Mouse (Mus musculus) limb, embryonic 15.5 days (tissue): ENCODE data around the gene Tex9. TPM values are rescaled to one million over a fixed set of nuclear protein-coding genes. Genes with fewer than 3 reads are reported as not detected.
"Not testable (repeated sequence)": the region's sequence is repeated elsewhere in the genome, so short reads cannot be mapped to it uniquely, and the experiment has no call there.

ENCODE experiments used
- ATAC-seq: fragments of 200-750 bp; cut with Nextera tagmentation; 2 replicates; pipeline ENCODE4 v1.8.0; 2017; ENCODE audit warnings: low read depth, moderate TSS enrichment; ENCODE audit not compliant: insufficient number of reproducible peaks, low FRiP score, low TSS enrichment
- H3K27ac ChIP-seq: fragments of 300-500 bp; sonication (generic); 2 replicates; pipeline ENCODE4 v1.5.1; 2015; ENCODE audit warnings: moderate library complexity, mild to moderate bottlenecking, inconsistent platforms
- H3K27me3 ChIP-seq: fragments of 300-500 bp; sonication (generic); 2 replicates; pipeline ENCODE4 v1.6.1; 2015; ENCODE audit warnings: inconsistent platforms
- H3K36me3 ChIP-seq: fragments of 300-500 bp; sonication (generic); 2 replicates; pipeline ENCODE4 v1.6.1; 2015; ENCODE audit warnings: inconsistent platforms
- H3K4me1 ChIP-seq: fragments of 300-500 bp; sonication (generic); 2 replicates; pipeline ENCODE4 v1.6.1; 2015; ENCODE audit warnings: inconsistent platforms
- H3K4me2 ChIP-seq: fragments of 300-500 bp; sonication (generic); 2 replicates; pipeline ENCODE4 v1.6.1; 2015; ENCODE audit warnings: mild to moderate bottlenecking, inconsistent platforms
- H3K4me3 ChIP-seq: fragments of 300-500 bp; sonication (generic); 2 replicates; pipeline ENCODE4 v1.5.1; 2015; ENCODE audit warnings: mild to moderate bottlenecking, inconsistent platforms
- H3K9ac ChIP-seq: fragments of 300-500 bp; sonication (generic); 2 replicates; pipeline ENCODE4 v1.6.1; 2015; ENCODE audit warnings: inconsistent platforms
- H3K9me3 ChIP-seq: fragments of 300-500 bp; sonication (generic); 2 replicates; pipeline ENCODE4 v1.6.1; 2016; ENCODE audit warnings: inconsistent platforms
- WGBS: fragments of 180-500 bp; shearing (Covaris S2); methylation state at CpG from one replicate; pipeline ENCODE4 v1.1.7; 2015; 5-methylcytosine and 5-hydroxymethylcytosine counted together
- polyA plus RNA-seq: library from polyadenylated mRNA; unstranded; fragments of >200 nt; fragmentation: Nextera tagmentation; extraction: Ambion mirVana; gene quantifications from 2 replicates; pipeline ENCODE4 v1.2.1, GENCODE M21; 2015

Tex9 gene
- polyA plus RNA-seq, 1 experiment from 2014 or later: 24.0 TPM

DNA sequence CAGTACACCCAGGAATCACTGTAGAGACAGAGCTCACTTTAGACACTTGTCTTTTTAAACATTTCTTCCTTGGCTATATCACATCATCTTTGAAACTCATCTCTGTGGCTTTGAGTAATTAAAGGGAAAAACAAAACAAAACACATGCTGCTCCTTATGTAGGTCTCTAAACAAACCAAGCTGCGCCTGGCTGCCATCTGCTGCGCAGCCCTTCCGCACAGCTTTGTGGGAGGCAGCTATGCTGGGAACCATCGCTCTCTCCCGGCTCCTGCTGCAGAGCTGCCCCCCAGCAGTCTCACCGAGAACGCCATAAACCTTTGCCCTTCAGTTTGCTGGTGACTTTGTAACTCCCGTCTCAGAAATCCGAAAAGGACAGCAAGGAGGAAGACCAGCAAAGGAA, 16.5 kb downstream of the Tex9 start:
- 48% methylated on average over 9 of the region's 9 CpGs for WGBS
- H3K27ac ChIP-seq: no peak overlapping the region
- H3K9ac ChIP-seq: no peak overlapping the region
- no peak overlapping the region for H3K4me3 ChIP-seq
- H3K4me2 ChIP-seq: no peak overlapping the region
- H3K9me3 ChIP-seq: no peaks in the 10 kb centered on the region
- ATAC-seq: no peak
- peaks cover 21% of the 10 kb centered on the region for H3K36me3 ChIP-seq
- H3K27me3 ChIP-seq: no peaks in the 10 kb centered on the region
- no peaks in the 10 kb centered on the region for H3K4me1 ChIP-seq

DNA sequence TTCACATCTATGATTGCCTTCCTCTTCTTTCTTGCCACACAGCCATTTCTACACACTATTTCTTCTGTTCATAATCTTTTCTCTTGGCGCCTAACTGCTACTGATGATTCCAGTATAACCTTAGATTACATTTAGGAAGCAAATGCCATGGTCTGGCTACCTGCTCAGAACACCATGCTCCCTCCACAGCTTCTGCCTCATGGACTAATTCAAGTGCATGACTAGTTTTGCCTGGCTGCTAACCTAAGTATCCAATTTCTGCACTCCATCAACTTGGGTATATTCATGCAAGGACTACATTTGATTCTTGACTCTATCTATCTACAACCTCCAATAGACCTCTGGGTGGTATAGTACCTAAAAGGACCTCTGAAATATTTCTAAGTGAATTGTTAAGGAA, 22.2 kb downstream of the Tex9 start:
- no peak for ATAC-seq
- Histone ChIP-seq H3K27me3 (no peaks in the 10 kb centered on the region), H3K9ac (no peak overlapping the region), H3K36me3 (peaks cover 18% of the 10 kb centered on the region), H3K4me1 (no peaks in the 10 kb centered on the region), H3K9me3 (no peaks in the 10 kb centered on the region), H3K4me3 (no peak overlapping the region), H3K4me2 (no peak overlapping the region), H3K27ac (no peak overlapping the region)
- 95% methylated on average over 1 of the region's 1 CpGs for WGBS

DNA sequence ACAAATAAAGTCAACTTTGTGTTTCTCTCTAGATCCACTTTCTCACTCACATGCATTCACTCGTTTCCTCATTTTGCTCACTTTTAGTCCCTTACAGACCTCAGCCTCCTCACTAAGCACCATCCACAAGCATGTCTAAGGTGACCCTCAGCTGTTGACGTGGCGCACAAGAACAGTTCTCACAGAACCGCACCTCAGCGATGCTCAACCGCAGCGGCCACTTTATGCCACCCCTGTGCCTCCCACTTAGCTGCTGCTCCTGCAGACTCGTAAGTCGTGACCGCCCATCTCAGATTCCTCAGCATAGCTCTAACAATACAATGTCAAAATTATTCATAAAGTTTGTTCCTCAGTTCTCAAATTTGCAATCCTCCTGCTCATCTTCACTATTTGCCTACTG, 23.4 kb downstream of the Tex9 start:
- 94% methylated on average over 10 of the region's 10 CpGs for WGBS
- no peaks in the 10 kb centered on the region for H3K27me3 ChIP-seq
- peaks cover 16% of the 10 kb centered on the region for H3K36me3 ChIP-seq
- H3K27ac ChIP-seq: no peak overlapping the region
- no peak for ATAC-seq
- H3K9ac ChIP-seq: no peak overlapping the region
- H3K4me3 ChIP-seq: no peak overlapping the region
- H3K9me3 ChIP-seq: no peaks in the 10 kb centered on the region
- H3K4me2 ChIP-seq: no peak overlapping the region
- H3K4me1 ChIP-seq: no peaks in the 10 kb centered on the region

DNA sequence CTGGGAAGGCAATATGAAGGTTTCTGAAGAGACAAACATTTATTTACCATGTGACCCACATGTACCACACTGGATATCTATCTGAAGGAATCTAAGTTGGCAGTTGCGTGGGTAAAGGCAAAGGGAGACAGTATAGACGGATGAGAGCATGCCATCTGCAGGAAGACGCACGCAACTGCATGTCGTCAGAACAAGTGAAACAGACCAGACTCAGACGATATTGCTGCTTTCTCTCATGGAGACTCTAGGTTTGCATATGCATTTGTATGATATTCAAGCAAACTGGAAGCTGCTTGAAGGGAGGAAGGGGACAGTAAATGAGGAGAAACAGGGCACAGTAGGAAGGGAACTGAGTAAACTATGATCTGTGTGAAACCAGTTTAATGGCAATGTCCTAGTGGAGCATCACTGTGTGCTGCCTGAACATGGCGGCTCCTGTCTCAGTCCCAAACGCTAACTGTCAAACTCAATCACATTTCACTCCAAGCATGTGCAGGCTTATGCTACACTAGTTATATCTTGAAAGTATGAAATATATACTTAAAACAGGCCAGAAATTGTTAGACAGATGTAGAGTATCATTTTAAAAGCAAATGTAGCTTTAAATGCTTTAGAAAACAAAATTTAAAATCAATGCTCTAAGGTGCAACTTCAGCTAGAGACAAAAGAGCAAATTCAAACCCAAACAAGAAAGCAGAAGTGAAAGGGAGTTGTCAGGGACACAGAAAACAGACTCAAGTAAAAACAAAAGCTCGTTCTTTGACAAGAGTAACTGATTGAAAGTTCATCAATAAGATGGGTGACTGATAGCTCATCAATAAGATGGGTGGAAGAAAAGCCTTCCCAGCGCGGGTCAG, 24.2 kb downstream of the Tex9 start:
- H3K4me1 ChIP-seq: no peaks in the 10 kb centered on the region
- H3K36me3 ChIP-seq: peaks cover 8% of the 10 kb centered on the region
- H3K27ac ChIP-seq: no peak overlapping the region
- 66% methylated on average over 11 of the region's 11 CpGs for WGBS
- H3K9ac ChIP-seq: no peak overlapping the region
- H3K9me3 ChIP-seq: no peaks in the 10 kb centered on the region
- no peaks in the 10 kb centered on the region for H3K27me3 ChIP-seq
- H3K4me2 ChIP-seq: no peak overlapping the region
- no peak overlapping the region for H3K4me3 ChIP-seq
- no peak for ATAC-seq

DNA sequence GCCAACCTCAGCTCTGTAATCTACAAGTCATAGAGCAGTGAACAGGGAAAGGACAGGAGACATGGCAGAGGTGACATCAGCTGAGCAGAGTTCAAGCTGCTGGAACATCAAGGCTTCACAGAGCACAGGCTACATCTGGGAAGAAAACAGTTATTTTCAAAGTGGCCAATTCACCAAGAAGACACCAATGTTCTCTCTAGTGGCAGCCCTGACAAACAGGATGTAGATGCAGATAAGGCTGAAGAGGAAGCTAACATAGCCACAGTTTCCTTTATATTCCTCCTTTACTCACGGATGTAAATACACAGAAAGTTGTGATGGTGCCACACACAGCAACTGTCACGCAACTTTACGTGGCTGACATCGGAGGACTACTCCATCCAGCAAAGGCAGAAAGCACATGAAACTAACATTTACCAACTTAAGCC, 26.2 kb downstream of the Tex9 start:
- Histone ChIP-seq H3K27ac (no peak overlapping the region), H3K36me3 (peaks cover 6% of the 10 kb centered on the region; the same call in 1 of the 2 replicates), H3K27me3 (no peaks in the 10 kb centered on the region), H3K9ac (no peak overlapping the region), H3K4me2 (no peak overlapping the region), H3K4me1 (no peaks in the 10 kb centered on the region), H3K4me3 (no peak overlapping the region), H3K9me3 (no peaks in the 10 kb centered on the region)
- WGBS: 84% methylated on average over 4 of the region's 4 CpGs
- no peak for ATAC-seq

DNA sequence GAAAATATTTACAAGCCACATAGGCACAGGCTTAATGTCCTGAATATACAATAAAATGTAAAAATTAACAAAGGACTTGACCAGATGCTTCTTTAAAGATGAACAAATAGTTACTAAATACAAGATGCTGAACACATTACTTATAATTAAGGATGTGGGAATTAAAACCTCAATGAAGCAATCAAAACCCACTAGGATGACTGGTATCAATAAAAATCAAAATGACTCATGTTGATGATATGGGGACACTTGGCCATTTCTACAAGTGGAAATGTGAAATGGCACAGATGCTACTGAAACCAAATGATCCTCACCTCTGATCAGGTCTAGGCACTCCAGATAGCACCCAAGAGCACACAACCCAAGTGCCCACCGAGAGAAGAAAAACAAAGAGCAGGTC, 27.2 kb downstream of the Tex9 start:
- H3K27me3 ChIP-seq: no peaks in the 10 kb centered on the region
- H3K4me2 ChIP-seq: no peak overlapping the region
- H3K27ac ChIP-seq: no peak overlapping the region
- peaks cover 8% of the 10 kb centered on the region; the same call in 1 of the 2 replicates for H3K36me3 ChIP-seq
- H3K4me3 ChIP-seq: no peak overlapping the region
- no peaks in the 10 kb centered on the region for H3K4me1 ChIP-seq
- ATAC-seq: no peak
- no peak overlapping the region for H3K9ac ChIP-seq
- H3K9me3 ChIP-seq: no peaks in the 10 kb centered on the region
- WGBS: 80% methylated on average over 1 of the region's 1 CpGs

DNA sequence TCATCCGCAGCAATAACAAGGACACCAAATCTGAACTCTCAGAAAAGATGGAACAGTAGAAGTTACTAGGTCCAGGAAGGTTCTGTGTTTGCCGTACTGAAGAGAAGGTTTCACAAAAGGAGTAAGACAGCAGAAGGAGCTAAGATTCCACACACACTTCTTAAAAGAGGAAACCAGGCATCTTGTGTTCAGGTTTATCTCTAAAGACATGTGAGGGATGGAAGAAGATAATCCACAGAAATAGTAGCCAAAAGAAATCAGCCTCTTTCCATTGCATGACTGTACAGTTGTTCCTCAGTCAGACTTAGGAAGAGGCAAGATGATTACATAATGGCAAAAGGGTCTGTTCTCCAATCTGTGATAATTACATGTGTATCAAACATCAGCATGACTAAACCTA, 29.6 kb downstream of the Tex9 start:
- Histone ChIP-seq H3K4me3 (no peak overlapping the region), H3K9ac (no peak overlapping the region), H3K27me3 (no peaks in the 10 kb centered on the region), H3K36me3 (peaks cover 11% of the 10 kb centered on the region; the same call in 1 of the 2 replicates), H3K4me1 (no peaks in the 10 kb centered on the region), H3K9me3 (no peaks in the 10 kb centered on the region), H3K27ac (no peak overlapping the region), H3K4me2 (no peak overlapping the region)
- ATAC-seq: no peak
- 97% methylated on average over 2 of the region's 2 CpGs for WGBS

DNA sequence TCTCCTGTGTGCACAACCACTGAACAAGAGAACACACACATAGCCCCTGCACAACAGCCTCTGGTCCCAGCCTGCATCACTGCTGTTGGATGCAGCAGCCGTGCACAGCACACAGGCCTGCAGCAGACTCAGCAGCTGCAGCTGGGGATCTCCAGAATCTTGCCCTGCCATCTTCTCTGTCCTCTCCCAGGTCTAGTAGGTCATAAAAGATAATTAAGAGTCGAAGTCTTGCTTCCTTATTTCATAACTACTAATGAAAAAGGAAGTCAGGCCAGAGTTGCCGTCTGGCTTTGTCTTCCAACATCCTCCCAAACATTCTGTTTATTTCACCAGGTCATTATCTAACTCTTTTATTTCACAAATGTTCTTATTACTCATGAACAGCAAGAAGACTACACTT, 31.2 kb downstream of the Tex9 start:
- Histone ChIP-seq H3K36me3 (peaks cover 14% of the 10 kb centered on the region; the same call in 1 of the 2 replicates), H3K9ac (no peak overlapping the region), H3K4me1 (no peaks in the 10 kb centered on the region), H3K4me3 (no peak overlapping the region), H3K27ac (no peak overlapping the region), H3K9me3 (no peaks in the 10 kb centered on the region), H3K27me3 (no peaks in the 10 kb centered on the region), H3K4me2 (no peak overlapping the region)
- ATAC-seq: no peak
- 67% methylated on average over 3 of the region's 3 CpGs for WGBS

DNA sequence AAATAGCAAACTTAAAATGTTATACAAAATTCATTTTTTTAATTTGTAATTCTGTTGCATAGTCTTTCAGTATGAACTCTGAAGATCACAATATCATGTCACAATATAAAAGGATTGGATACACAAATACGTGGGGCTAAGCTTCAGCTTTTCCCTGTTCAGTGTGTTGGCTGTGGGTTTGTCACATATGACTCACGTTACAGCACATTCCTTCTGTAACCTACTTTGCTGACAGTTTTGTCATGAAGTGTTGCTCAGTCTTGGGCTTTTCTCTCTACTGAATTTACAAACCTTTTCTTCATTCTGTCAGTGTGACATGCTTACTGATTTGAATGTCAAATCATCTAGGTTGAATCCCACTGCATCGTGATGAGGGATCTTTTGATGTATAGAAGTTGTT, 32.3 kb downstream of the Tex9 start:
- no peak for ATAC-seq
- Histone ChIP-seq H3K27ac (no peak overlapping the region), H3K4me1 (no peaks in the 10 kb centered on the region), H3K4me2 (no peak overlapping the region), H3K9ac (no peak overlapping the region), H3K9me3 (no peaks in the 10 kb centered on the region), H3K4me3 (no peak overlapping the region), H3K36me3 (peaks cover 14% of the 10 kb centered on the region), H3K27me3 (no peaks in the 10 kb centered on the region)
- WGBS: 84% methylated on average over 3 of the region's 3 CpGs

DNA sequence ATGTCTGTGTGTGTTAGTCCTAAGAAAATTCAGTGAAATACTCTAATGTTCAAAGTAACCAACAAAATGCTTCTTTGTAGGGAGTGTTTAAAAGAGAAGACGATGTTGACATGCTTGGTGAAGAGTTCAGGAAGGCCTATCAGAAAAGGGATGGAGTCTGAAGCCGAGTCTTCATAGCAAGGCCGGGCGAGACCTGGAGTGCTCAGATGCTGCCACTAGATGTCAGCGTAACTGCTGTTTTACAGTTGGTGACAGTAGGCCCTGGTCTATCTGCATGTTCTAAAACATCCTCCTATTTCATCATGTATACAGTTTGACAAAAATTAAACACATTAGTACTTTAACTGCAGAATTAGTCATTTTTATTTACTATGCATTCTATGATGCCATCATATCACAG, 33.8 kb downstream of the Tex9 start:
- H3K4me3 ChIP-seq: no peak overlapping the region
- ATAC-seq: no peak
- no peaks in the 10 kb centered on the region for H3K27me3 ChIP-seq
- H3K9me3 ChIP-seq: no peaks in the 10 kb centered on the region
- WGBS: 25% methylated on average over 5 of the region's 5 CpGs
- H3K27ac ChIP-seq: no peak overlapping the region
- peaks cover 14% of the 10 kb centered on the region for H3K36me3 ChIP-seq
- H3K4me2 ChIP-seq: no peak overlapping the region
- H3K4me1 ChIP-seq: no peaks in the 10 kb centered on the region
- H3K9ac ChIP-seq: no peak overlapping the region

DNA sequence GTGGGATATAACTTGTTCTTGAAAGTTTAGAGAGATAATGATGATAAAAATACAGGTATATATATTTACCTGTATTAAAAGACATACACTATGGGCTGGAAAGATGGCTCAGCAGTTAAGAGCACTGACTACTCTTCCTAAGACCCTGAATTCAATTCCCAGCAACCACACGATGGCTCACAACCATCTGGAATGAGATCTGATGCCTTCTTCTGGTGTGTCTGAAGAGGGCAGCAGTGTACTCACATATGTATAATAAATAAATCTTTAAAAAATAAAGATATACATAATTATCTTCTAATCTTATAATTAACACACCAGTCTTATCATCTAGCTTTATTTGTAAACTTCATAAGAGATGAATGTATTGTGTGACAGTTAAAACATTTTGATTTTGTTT, 35.6 kb downstream of the Tex9 start:
- H3K36me3 ChIP-seq: peaks cover 18% of the 10 kb centered on the region
- no peaks in the 10 kb centered on the region for H3K4me1 ChIP-seq
- H3K27ac ChIP-seq: no peak overlapping the region
- no peaks in the 10 kb centered on the region for H3K27me3 ChIP-seq
- no peak overlapping the region for H3K9ac ChIP-seq
- H3K4me3 ChIP-seq: no peak overlapping the region
- H3K4me2 ChIP-seq: no peak overlapping the region
- 31% methylated on average over 1 of the region's 1 CpGs for WGBS
- no peak for ATAC-seq
- H3K9me3 ChIP-seq: no peaks in the 10 kb centered on the region

DNA sequence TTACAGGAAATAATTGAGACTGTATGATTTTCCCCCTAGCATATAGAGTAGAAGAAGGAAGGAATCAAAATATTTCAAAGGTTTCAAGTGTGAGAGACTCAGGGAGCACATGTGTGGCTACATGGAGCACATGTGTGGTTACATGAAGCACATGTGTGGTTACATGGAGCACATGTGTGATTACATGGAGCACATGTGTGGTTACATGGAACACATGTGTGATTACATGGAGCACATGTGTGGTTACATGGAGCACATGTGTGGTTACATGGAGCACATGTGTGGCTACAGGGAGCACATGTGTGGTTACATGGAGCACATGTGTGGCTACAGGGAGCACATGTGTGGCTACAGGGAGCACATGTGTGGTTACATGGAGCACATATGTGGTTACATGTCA, 37.7 kb downstream of the Tex9 start:
- H3K9me3 ChIP-seq, H3K27ac ChIP-seq, ATAC-seq, H3K9ac ChIP-seq, H3K4me2 ChIP-seq, H3K4me3 ChIP-seq, H3K4me1 ChIP-seq, H3K27me3 ChIP-seq: not testable (repeated sequence)
- peaks cover 16% of the 10 kb centered on the region for H3K36me3 ChIP-seq

DNA sequence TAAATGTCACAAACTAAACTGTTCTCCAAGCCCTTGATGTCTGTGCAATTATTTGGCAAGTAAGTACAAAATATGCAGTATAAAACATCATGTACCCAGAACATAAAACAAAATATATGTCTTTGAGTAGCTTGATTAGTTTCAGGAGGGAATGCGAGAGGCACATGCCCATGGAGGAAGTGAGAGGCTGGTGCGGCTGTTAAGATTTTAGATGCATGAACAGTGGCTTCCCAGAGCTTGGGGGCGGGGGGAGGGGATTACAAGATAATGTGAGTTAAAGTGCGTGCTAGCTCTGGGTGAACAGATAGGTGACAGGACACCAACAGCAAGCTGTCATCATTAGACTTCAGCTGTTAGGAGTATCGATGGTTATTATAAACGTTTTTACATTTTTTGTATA, 40.9 kb downstream of the Tex9 start:
- no peak overlapping the region for H3K27ac ChIP-seq
- H3K9me3 ChIP-seq: no peaks in the 10 kb centered on the region
- 79% methylated on average over 6 of the region's 6 CpGs for WGBS
- peaks cover 16% of the 10 kb centered on the region for H3K36me3 ChIP-seq
- no peak overlapping the region for H3K4me2 ChIP-seq
- H3K9ac ChIP-seq: no peak overlapping the region
- H3K27me3 ChIP-seq: no peaks in the 10 kb centered on the region
- no peaks in the 10 kb centered on the region for H3K4me1 ChIP-seq
- ATAC-seq: no peak
- no peak overlapping the region for H3K4me3 ChIP-seq
